Mouse (Mus musculus): ENCODE results near the gene Yipf3. TPM values are rescaled to one million over a fixed set of nuclear protein-coding genes. Genes with fewer than 3 reads are reported as not detected.

The Yipf3 gene
- polyA plus RNA-seq, 1 experiment from 2014 or later, result 106 TPM

DNA sequence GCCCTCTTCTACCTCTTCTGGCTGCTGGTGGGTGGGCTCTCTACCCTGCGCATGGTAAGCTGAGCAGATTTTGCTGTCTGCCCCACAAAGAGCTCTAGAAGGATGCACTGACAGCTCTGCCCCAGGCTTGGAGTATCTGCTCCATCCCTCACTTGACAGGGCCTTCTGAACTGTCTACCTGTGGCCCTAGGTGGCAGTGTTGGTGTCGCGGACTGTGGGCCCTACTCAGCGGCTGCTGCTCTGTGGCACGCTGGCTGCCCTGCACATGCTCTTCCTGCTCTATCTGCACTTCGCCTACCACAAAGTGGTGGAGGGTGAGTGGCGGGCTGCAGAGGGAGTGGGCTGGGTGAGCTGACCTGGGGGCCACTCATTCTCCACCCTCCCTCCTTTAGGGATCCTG lies 3.3 kb downstream of the Yipf3 start:
- Histone ChIP-seq H3K27me3 (ENCODE audit: control insufficient read depth, insufficient read depth, low read length) (peaks cover 13% of the 10 kb centered on the region), H3K9me3 (ENCODE audit: control insufficient read depth, low read length) (no peaks in the 10 kb centered on the region), H3K4me3 (ENCODE audit: low read length) (no peak overlapping the region), H3K36me3 (ENCODE audit: control insufficient read depth, insufficient read depth, low read length) (peaks cover 35% of the 10 kb centered on the region), H3K9ac (ENCODE audit: low read depth, low read length) (no peak overlapping the region), H3K27ac (ENCODE audit: low read depth, low read length) (no peak overlapping the region), H3K4me2 (replicated peaks; ENCODE audit: low read depth, low read length) (no peak overlapping the region), H3K4me1 (ENCODE audit: control insufficient read depth, insufficient read depth, low read length) (peaks cover 25% of the 10 kb centered on the region)
- ATAC-seq (ENCODE audit: low FRiP score, low TSS enrichment), result no peak
- 82% methylated on average over 7 of the region's 7 CpGs for WGBS

DNA sequence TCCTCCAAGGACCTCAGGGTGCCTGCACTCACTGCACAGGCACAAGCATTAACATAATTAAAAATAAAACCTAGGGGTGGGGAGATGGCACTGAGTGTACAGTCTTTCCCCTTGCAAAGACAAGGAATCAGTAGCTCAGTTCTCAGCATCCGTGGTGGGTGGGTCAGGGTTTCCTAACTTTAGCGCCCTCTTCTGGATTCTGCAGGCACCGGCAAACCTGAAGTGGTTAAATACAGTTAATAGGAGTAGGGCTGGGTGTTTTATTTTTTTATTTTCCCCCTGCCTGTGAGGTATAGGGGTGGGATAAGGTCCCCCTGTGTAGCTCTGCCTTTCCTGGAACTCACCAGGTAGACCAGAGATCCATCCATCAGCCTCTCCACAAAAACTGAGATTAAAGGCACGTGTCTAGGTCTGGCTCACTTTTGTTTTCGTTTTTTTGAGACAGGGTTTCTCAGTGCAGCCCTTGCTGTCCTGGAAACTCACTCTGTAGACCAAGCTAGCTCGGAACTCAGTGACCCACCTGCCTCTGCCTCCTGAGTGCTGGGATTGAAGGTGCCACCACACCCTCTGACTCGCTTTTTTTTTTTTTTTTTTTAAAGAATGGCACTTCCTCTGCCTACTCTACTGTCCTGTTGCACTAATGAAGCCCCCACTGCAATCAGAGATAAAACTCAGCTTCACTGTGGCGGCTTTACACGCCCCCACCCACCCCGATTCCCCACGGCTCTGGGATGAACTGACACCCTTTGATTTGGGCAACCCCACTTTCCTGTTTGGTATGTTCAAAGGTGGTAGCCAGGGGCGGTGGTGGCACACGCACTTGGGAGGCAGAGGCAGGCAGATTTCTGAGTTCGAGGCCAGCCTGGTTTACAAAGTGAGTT lies 4.9 kb downstream of the Yipf3 start:
- peak overlapping the region; percentile 99 for H3K4me2 ChIP-seq (replicated peaks; ENCODE audit: low read depth, low read length)

DNA sequence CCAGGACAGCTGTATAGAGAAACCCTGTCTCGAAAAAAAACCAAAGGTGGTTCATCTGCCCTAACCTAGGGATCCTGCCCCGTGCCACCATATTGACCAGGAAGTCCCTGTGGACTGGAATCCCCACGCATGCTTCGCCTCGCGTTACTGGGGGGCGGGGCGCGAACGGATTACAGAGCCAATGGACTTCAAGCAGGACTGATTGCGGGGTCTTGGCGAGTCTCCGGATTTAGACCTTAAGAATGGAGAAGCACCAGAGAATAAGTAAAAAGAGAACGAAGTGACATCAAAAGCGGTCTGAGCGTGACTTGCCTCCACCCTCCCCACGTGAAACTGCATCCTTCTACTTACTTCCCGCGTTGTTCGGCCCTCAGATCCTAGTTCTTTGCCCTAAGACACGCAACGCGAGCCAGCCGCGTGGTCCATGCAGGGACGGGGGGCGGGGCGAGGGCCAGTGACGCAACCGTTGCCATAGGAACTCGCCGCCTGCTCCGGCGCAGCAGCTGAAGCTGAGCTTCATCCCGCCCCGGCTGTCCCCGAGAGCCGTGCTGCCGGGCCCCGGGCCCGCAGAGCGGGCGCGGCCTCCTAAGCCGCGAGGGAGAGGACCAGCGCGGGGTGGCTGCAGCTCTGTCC lies 5.7 kb downstream of the Yipf3 start, which contains the start of gene Lrrc73:
Lrrc73 (plus strand) TSS at position 80 of the 633 bp plus-strand sequence.
- peak within 1 kb of the TSS; percentile 99 for H3K4me2 ChIP-seq (replicated peaks; ENCODE audit: low read depth, low read length)
- no peak within 1 kb of the TSS for H3K27ac ChIP-seq (ENCODE audit: low read depth, low read length)
- H3K36me3 ChIP-seq (ENCODE audit: control insufficient read depth, insufficient read depth, low read length), result peaks cover 49% of the 10 kb centered on the region
- peak within 1 kb of the TSS; percentile 68 for H3K4me3 ChIP-seq (ENCODE audit: low read length)
- no peaks in the 10 kb centered on the region for H3K9me3 ChIP-seq (ENCODE audit: control insufficient read depth, low read length)
- peak within 1 kb of the TSS; percentile 63 for H3K9ac ChIP-seq (ENCODE audit: low read depth, low read length)
- ATAC-seq (ENCODE audit: low FRiP score, low TSS enrichment), result peak; percentile 77
- H3K4me1 ChIP-seq (ENCODE audit: control insufficient read depth, insufficient read depth, low read length), result peaks cover 17% of the 10 kb centered on the region
- 2% methylated on average over 46 of the region's 48 CpGs for WGBS
- peaks cover 13% of the 10 kb centered on the region for H3K27me3 ChIP-seq (ENCODE audit: control insufficient read depth, insufficient read depth, low read length)

More for the DNA sequence above, 4.9 kb downstream of the Yipf3 start:
- 63% methylated on average over 14 of the region's 14 CpGs for WGBS
- no peaks in the 10 kb centered on the region for H3K9me3 ChIP-seq (ENCODE audit: control insufficient read depth, low read length)
- peak overlapping the region; percentile 63; the same call in 1 of the 2 replicates for H3K9ac ChIP-seq (ENCODE audit: low read depth, low read length)
- peaks cover 13% of the 10 kb centered on the region for H3K27me3 ChIP-seq (ENCODE audit: control insufficient read depth, insufficient read depth, low read length)
- H3K36me3 ChIP-seq (ENCODE audit: control insufficient read depth, insufficient read depth, low read length), result peaks cover 41% of the 10 kb centered on the region
- peak overlapping the region; percentile 68; the same call in 1 of the 2 replicates for H3K4me3 ChIP-seq (ENCODE audit: low read length)
- peaks cover 18% of the 10 kb centered on the region for H3K4me1 ChIP-seq (ENCODE audit: control insufficient read depth, insufficient read depth, low read length)
- ATAC-seq (ENCODE audit: low FRiP score, low TSS enrichment), result no peak
- H3K27ac ChIP-seq (ENCODE audit: low read depth, low read length), result no peak overlapping the region

DNA sequence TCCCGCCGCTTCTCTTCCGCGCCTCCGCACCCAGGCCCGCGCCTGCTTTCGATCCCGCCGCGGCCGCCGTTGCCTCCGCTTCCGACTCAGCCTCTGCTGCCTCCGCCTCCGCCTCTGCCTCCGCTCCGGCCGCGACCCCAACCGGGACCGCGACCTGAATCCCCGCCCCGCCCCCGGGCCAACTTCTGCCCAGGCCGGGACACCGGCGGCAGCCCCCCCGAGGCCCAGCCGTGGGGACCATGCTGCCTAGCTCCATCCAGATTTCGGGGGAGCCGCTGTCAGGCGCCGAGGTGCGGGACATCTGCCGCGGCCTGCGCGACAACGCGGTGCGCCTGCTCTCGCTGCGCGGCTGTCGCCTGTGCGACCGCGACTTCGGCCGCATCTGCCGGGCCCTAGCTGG lies 6.2 kb downstream of the Yipf3 start:
- Histone ChIP-seq H3K4me2 (replicated peaks; ENCODE audit: low read depth, low read length) (peak overlapping the region; percentile 99), H3K9ac (ENCODE audit: low read depth, low read length) (peak overlapping the region; percentile 63), H3K4me1 (ENCODE audit: control insufficient read depth, insufficient read depth, low read length) (peaks cover 11% of the 10 kb centered on the region; the same call in 1 of the 2 replicates), H3K9me3 (ENCODE audit: control insufficient read depth, low read length) (no peaks in the 10 kb centered on the region), H3K27me3 (ENCODE audit: control insufficient read depth, insufficient read depth, low read length) (peaks cover 13% of the 10 kb centered on the region), H3K4me3 (ENCODE audit: low read length) (peak overlapping the region; percentile 68), H3K27ac (ENCODE audit: low read depth, low read length) (no peak overlapping the region), H3K36me3 (ENCODE audit: control insufficient read depth, insufficient read depth, low read length) (peaks cover 53% of the 10 kb centered on the region)
- under 1% methylated on average over 47 of the region's 54 CpGs for WGBS
- peak; percentile 21; the same call in 1 of the 2 replicates for ATAC-seq (ENCODE audit: low FRiP score, low TSS enrichment)

DNA sequence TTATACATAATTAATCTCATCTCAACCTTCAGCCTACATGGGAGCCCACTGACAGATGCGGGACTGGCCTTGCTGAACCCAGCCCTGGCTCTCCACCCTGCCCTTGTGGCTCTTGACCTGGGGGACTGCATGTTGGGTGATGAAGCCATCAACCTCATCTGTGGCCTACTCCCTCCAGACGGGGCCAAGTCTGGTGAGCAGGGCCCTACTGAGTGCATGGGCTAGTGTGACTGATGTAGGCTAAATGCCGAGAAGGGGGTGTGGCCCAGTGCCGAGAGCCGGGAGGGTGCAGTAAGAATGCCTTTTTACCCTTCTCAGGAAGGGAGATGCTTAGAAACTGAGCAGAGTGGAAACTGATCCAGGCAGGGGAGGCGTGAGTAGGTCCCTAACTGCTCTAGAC lies 7.3 kb downstream of the Yipf3 start:
- no peak overlapping the region for H3K9ac ChIP-seq (ENCODE audit: low read depth, low read length)
- no peak overlapping the region for H3K27ac ChIP-seq (ENCODE audit: low read depth, low read length)
- ATAC-seq (ENCODE audit: low FRiP score, low TSS enrichment), result no peak
- peaks cover 13% of the 10 kb centered on the region for H3K27me3 ChIP-seq (ENCODE audit: control insufficient read depth, insufficient read depth, low read length)
- no peaks in the 10 kb centered on the region for H3K9me3 ChIP-seq (ENCODE audit: control insufficient read depth, low read length)
- H3K4me1 ChIP-seq (ENCODE audit: control insufficient read depth, insufficient read depth, low read length), result peaks cover 9% of the 10 kb centered on the region; the same call in 1 of the 2 replicates
- H3K36me3 ChIP-seq (ENCODE audit: control insufficient read depth, insufficient read depth, low read length), result peaks cover 53% of the 10 kb centered on the region
- H3K4me3 ChIP-seq (ENCODE audit: low read length), result no peak overlapping the region
- 29% methylated on average over 6 of the region's 6 CpGs for WGBS
- H3K4me2 ChIP-seq (replicated peaks; ENCODE audit: low read depth, low read length), result no peak overlapping the region

DNA sequence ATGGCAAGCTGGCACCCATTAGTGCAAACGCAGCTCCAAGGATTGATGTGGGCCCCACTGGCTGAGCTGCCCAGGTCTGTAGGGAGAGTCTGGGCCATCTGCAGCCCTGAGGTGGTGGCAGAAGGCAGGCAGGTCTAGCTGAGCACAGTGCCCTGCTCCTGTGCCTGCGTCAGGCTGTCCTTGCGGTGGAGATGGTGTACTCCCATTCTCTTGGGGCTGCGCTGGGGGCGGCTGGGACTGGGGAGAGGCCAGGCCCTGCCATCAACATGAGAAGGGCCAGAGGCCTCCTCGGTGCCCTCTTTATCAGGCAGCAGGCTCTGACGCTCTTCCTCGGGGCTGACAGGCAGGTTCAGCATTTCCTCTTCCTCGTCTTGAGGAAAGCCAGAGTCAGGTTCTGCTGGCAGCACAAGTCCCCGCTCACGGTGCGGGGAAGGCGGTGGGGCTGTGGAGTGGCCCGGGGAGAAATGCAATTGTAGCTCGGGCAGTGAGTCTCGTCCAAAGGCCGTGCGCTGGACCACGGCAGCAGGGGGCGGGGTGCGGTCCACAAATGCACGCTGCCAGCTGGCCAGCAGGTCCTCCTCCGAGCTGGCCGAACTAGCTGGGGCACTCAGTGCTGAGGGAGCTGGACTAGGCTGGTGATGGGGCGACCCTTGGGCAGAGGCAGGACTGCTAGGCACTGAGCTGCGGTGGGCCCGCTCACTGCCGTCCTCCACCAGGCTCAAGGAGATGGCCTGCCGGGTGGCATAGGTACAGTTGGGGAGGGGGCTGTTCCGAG lies 10.6 kb downstream of the Yipf3 start:
- Histone ChIP-seq H3K27ac (ENCODE audit: low read depth, low read length) (no peak overlapping the region), H3K9me3 (ENCODE audit: control insufficient read depth, low read length) (no peaks in the 10 kb centered on the region), H3K4me2 (replicated peaks; ENCODE audit: low read depth, low read length) (no peak overlapping the region), H3K27me3 (ENCODE audit: control insufficient read depth, insufficient read depth, low read length) (peaks cover 13% of the 10 kb centered on the region), H3K4me3 (ENCODE audit: low read length) (no peak overlapping the region), H3K36me3 (ENCODE audit: control insufficient read depth, insufficient read depth, low read length) (peaks cover 64% of the 10 kb centered on the region), H3K9ac (ENCODE audit: low read depth, low read length) (no peak overlapping the region), H3K4me1 (ENCODE audit: control insufficient read depth, insufficient read depth, low read length) (peaks cover 5% of the 10 kb centered on the region; the same call in 1 of the 2 replicates)
- 77% methylated on average over 30 of the region's 30 CpGs for WGBS
- ATAC-seq (ENCODE audit: low FRiP score, low TSS enrichment), result no peak

DNA sequence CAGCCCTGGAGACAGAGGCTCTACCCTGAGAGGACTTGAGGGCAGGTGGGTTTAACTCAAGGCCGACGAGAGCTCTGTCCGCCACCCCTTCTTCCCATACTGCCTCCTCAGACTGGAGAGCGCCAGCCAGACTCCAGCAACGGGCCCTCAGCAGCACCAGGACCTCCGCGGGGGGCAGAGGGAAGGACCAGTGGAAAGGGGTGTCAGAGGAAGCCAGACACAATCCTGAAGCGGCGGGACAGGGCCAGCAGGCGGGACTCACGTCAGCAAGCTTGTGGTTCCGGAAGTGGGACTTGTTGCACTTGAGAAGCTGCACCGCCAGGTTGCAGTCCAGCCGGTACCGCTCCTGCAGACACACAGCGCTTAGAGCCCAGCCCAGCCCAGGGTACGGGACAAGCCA lies 11.8 kb downstream of the Yipf3 start:
- no peaks in the 10 kb centered on the region for H3K9me3 ChIP-seq (ENCODE audit: control insufficient read depth, low read length)
- peaks cover 6% of the 10 kb centered on the region; the same call in 1 of the 2 replicates for H3K27me3 ChIP-seq (ENCODE audit: control insufficient read depth, insufficient read depth, low read length)
- no peak for ATAC-seq (ENCODE audit: low FRiP score, low TSS enrichment)
- no peak overlapping the region for H3K4me3 ChIP-seq (ENCODE audit: low read length)
- peaks cover 77% of the 10 kb centered on the region for H3K36me3 ChIP-seq (ENCODE audit: control insufficient read depth, insufficient read depth, low read length)
- 90% methylated on average over 17 of the region's 17 CpGs for WGBS
- no peak overlapping the region for H3K27ac ChIP-seq (ENCODE audit: low read depth, low read length)
- no peak overlapping the region for H3K4me2 ChIP-seq (replicated peaks; ENCODE audit: low read depth, low read length)
- no peak overlapping the region for H3K9ac ChIP-seq (ENCODE audit: low read depth, low read length)
- H3K4me1 ChIP-seq (ENCODE audit: control insufficient read depth, insufficient read depth, low read length), result no peaks in the 10 kb centered on the region

DNA sequence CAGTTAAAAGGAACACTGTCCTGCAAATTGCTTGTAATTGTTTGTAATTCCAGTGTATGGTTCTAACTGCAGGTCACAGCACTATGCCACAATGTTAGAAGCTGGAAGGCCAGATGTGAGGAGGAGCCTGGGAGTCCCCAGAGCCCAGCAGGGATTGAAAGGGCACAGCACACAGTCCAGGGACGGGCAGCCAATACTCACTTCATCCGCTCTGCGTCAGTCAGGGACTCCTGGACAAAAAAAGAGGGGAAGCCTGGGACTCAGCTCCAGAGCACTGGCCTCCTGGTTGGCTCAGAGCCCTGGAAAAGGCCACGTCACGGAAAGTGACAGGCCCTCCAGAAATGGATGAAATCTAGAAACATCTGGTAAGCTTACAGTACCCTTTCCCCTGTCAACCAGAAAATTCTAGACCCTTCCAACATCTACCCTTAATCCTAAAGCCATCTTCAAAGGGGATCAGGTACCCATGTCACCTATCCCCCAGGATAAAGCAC lies 14.4 kb downstream of the Yipf3 start:
- 97% methylated on average over 5 of the region's 5 CpGs for WGBS
- Histone ChIP-seq H3K36me3 (ENCODE audit: control insufficient read depth, insufficient read depth, low read length) (peaks cover 92% of the 10 kb centered on the region), H3K4me1 (ENCODE audit: control insufficient read depth, insufficient read depth, low read length) (peaks cover 7% of the 10 kb centered on the region; the same call in 1 of the 2 replicates), H3K9ac (ENCODE audit: low read depth, low read length) (no peak overlapping the region), H3K27ac (ENCODE audit: low read depth, low read length) (no peak overlapping the region), H3K4me2 (replicated peaks; ENCODE audit: low read depth, low read length) (no peak overlapping the region), H3K9me3 (ENCODE audit: control insufficient read depth, low read length) (no peaks in the 10 kb centered on the region), H3K4me3 (ENCODE audit: low read length) (no peak overlapping the region), H3K27me3 (ENCODE audit: control insufficient read depth, insufficient read depth, low read length) (no peaks in the 10 kb centered on the region)
- no peak for ATAC-seq (ENCODE audit: low FRiP score, low TSS enrichment)

Measured in kidney, embryonic 14.5 days (tissue).